Mouse (Mus musculus) naive thymus-derived CD4-positive, alpha-beta T cell, adult 2 months (primary cell): ENCODE data around the gene Actr5.

Source experiments
- DNase-seq: peaks from one replicate; pipeline ENCODE4 v3.0.0-alpha.2; 2011; ENCODE audit warnings: low read depth

The Actr5 gene

DNA sequence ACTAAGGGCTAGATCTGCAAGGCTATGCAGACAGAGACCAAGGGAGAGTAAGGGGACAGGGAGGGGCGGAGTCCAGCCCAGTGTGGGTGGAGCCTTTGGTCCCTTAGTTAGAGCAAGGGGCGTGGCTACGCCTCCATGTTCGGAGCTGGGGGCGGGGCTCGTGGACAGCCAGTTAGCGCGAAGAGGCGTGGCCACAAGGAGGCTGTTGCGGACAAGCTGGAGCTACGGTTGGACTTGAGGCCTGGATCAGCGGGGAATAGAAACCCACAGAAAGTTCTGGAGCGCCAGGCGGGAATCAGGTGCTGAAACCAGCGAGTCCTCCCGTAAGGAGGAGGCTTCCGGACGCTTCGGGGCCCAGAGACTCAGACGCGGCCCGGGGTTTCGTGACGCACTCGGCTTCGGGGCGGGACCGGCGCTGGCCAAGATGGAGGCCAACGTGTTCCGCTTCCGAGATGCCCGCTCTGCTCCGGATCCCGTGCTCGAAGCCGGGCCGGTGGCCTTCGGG is at the start of gene Actr5:
TSS of gene Actr5 (plus strand) at position 171 of the 505 bp plus-strand sequence.
- DNase-seq, result peak; percentile 99

DNA sequence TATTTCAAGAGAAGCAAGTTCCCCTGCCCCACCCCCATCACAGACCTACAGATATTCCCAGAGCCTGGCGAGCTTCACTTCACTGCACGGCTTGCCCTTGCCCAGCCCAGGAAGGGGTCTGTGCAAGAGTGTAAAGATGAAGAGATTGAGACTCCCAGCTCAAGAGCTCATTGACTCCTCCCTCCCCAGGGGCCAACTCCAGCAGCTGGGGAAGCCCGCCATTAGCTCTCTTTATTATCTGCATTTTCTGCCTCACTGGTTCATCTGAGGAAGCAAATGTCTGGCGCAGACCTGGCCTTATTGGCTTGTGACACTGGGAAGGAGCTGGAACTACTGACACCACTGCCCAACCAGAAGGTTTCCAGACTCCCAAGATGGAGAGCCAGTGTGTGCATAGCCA is 44.7 kb upstream of the Actr5 start:
- no peak for DNase-seq

DNA sequence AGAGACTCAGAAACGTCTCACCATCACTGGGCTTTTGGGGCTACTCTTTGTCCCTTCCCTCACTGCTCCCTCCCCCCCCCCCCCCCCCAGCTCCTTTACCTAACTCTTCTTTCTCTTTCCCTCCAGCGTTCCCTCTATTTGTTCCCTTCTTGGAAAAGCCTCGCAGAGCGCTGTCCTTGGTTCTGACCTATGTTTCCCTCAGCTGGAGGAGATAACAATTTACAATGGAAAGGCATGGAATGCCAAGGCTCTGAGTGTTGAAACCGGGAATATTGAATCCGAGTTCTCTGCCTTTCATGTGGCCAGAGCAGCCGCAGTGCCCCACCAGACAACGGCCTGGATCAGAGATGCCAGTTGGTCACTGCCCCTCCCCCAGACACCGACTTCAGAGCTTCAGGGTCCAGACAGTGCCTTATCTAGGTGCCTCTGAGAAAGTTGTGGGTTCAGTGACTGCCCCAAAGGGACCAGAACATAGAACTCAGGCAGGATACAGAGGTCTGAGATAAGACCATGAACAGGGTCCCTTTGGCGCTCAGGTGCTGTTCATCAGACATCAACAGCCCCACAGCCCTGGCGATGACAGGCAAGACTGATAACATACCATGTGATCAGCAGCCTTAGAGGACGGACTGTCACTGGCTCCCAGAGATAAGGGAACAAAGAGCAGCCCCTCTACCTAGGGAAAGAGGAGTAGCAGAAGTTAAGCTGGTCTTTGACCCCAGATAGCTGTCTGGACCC is 39.9 kb upstream of the Actr5 start:
- no peak for DNase-seq

DNA sequence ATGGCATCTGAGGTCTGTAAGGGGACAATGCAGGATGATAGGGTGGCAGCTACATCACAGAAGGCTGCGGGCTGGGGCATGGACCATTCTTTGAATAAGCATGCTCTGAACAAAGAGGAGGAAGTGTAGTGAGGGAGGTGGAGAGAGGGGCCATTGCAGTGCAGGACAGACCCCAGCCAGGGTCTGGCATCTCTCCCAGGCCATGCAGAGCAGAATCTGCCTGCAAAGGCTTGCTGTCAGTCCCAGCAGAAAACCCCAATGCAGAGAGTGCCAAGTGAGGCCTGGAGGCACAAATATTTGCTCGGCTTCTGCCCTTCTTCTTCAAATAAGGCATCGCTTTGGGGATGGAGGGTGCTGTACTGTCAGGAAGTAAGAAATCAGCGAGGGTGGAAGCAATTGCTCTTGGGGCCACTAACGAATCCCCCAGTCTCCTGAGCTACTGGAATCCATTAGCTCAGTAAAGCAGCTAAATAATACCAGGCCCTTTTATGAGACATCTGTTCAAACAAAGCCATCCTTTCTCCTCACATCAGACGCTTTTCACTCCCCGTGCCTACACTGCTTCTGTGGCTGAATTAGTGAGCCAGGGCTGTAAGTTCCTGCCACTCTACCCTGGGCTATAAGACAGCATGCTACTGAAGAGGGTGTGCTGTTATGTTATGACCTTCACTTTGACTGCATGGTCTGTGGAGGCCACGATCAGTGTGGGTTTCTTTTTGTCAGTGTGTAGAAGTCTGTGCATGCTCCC is 36.0 kb upstream of the Actr5 start:
- no peak for DNase-seq

- DNase-seq, result no peak
These were observed 34.2 kb upstream of the Actr5 start for GRCm38 (mm10) chr2:158590495-158590894.

- DNase-seq, result no peak
These were observed 33.4 kb upstream of the Actr5 start for GRCm38 (mm10) chr2:158591286-158591685.

DNA sequence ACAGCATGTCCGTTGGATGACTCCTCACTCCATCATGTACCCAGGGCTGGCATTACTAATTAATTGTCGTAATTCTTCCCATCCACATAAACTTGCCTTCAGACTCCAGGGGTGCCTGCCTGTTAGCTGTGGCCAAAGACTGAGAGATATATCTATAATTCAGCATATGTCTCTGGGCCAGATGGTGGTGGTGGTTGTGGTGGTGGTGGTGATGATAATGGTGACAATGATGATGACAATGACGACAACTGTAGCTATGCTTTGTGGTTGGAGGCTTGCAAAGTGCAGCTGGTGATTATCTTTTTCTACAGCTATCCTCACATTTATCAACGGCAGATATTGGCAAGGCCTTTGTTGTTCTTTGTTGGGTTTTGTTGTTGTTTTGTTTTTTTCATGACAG is 31.3 kb upstream of the Actr5 start:
- no peak for DNase-seq

- no peak for DNase-seq
These were observed 29.6 kb upstream of the Actr5 start for GRCm38 (mm10) chr2:158595103-158595502.

DNA sequence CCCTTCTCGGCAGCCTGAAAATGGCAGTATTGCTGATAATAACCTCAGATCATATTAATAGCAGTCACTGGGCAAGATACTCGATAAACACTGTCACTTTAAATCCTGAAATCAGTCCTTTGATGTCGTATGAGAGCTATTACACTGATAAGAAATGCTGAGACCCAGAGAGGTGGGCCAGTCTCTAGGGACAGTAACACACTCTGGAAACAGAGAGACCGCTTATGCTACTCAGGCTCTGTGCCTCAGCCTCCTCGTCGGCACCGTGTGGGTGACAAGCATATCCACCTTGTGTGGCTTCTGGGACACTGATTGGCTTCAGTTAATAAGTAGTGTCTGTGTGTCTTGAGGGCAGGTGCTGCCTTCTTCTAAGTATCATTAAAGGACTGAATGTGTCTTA is 29.1 kb upstream of the Actr5 start:
- no peak for DNase-seq

DNA sequence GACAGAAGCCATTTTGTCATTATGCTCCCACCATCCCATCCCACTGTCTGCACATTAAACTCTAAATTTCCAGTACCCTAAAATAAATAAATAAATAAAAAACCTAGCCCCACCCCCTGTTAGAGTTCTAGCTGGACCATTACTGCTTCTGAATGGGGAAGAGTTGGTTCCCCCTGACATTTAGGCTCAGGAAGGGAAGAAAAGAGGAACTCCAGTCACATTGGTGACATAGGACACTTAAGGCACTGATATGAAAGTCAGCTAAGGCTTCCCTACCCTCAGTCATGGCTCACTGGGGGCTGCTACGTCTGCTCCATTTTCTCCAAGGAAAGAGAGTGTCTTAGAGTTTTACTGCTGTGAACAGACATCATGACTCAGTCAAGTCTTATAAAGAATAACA is 27.9 kb upstream of the Actr5 start:
- DNase-seq, result no peak

GRCm38 (mm10) chr2:158600517-158600916 is 24.2 kb upstream of the Actr5 start:
- no peak for DNase-seq

- DNase-seq, result no peak
These were observed 23.4 kb upstream of the Actr5 start for GRCm38 (mm10) chr2:158601326-158601725.

- no peak for DNase-seq
These were observed 22.0 kb upstream of the Actr5 start for GRCm38 (mm10) chr2:158602663-158603062.

DNA sequence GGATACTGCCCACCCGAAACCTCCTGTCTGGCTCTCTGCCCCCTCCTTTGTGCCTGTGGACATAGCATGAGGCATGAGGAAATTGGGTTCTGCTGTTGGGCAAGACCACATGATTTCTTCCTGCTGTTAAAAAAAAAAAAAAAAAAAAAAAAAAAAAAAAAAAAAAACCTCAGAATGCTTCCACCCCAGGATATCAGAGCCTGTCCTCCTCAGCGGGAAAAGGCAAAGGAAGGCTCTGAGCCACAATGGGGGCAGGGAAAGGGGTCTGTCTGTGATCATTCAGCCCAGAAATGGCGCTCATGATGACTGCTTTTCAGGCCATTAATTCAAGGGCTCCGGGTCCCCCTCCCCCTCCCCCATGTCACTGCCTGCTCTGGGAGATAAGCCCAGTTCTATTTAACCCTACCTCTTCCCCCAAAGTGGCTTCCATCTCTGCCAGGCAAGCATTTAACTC is 18.1 kb upstream of the Actr5 start:
- DNase-seq, result no peak

DNA sequence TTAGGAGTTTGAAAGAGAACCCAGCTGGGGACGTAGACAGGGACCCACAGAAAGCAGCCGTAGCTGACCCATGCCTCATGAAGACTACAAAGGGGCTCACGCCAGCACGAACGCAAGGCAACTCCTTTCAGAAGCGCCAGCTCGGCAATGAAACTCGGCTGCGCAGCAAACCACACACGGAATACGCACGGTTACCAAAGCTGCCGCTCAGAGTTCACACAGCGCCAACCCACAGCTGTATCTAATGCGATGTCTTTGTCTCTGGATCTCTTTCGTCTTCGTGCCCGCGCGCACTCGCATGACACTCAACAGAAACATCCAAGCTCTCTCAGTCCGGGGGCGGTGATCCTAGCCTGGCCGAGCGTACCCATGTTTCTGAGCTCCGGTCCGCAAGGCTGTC is 15.0 kb upstream of the Actr5 start:
- DNase-seq, result no peak

DNA sequence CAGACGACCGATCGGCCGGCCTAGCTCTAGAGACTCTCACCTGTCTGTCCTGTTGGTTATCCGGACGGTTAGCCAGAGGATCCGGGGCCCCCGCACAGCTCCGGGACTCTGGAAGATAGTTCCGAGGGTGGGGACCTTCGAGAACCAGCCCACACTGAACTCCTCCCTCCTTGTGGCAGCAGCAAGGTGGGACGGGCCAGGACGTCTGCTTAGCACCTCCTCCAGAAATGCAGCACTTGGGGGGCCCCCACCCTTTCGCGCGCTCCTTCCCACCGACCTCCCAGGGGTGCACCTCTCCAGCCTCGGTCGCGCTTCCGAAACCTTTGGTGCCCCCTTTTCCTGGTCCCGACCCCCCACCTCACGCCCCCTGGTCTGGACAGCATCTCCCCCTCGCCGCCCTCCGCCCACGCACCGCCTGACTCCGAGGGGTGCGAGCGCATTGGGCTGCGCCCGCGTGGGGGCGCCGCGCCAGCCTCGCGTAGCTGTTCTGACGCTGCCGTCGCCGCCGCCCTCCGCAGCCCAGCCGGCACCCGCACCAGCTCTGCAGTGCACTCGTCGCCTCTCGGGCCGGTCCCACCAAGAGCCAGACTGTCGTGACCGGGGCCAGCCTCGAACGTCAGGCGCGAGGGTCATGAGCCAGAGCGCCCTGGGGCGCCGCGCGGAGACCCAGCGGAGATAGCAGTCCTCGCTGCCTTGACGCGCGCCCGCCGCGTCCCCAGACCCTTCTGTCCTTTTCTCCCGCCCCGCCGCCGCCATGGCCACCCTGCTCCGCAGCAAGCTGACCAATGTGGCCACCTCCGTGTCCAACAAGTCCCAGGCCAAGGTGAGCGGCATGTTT is 14.0 kb upstream of the Actr5 start, which contains the start of gene Slc32a1:
TSS of gene Slc32a1 (plus strand) at position 280 of the 838 bp plus-strand sequence.
- no peak for DNase-seq

- DNase-seq, result no peak
These were observed 13.4 kb upstream of the Actr5 start for GRCm38 (mm10) chr2:158611326-158611719.

GRCm38 (mm10) chr2:158611726-158612670 is 12.7 kb upstream of the Actr5 start:
- peak; percentile 38 for DNase-seq

GRCm38 (mm10) chr2:158612671-158613250 is 11.9 kb upstream of the Actr5 start:
- no peak for DNase-seq

GRCm38 (mm10) chr2:158613541-158614417 is 10.9 kb upstream of the Actr5 start:
- DNase-seq, result peak; percentile 90
